Mouse (Mus musculus) lung, adult 2 months (tissue): Measurements from ENCODE around the gene Bhlhe23.

Source experiments
- CTCF ChIP-seq: fragments of 200-500 bp; IDR thresholded peaks from 2 replicates; pipeline ENCODE4 v1.5.1; 2011; ENCODE audit warnings: mild to moderate bottlenecking, low read length, control low read depth; ENCODE audit not compliant: insufficient read depth
- POLR2A ChIP-seq: fragments of 200-500 bp; IDR thresholded peaks from 2 replicates; pipeline ENCODE4 v1.6.1; 2011; ENCODE audit warnings: low read depth, mild to moderate bottlenecking, control low read depth, low read length, borderline replicate concordance; ENCODE audit errors: extremely low read depth

GRCm38 (mm10) chr2:180748904-180749303 lies 27.8 kb downstream of the Bhlhe23 start:
- TF ChIP-seq CTCF (no peak), POLR2A (no peak)
